Mouse (Mus musculus) hindbrain, embryonic 13.5 days (tissue): Measurements from ENCODE around the gene Mycbp2. TPM values are rescaled to one million over a fixed set of nuclear protein-coding genes. Genes with fewer than 3 reads are reported as not detected.

Source experiments
- ATAC-seq: fragments of 200-750 bp; cut with Nextera tagmentation; 2 replicates; pipeline ENCODE4 v1.8.0; 2017; ENCODE audit warnings: moderate TSS enrichment; ENCODE audit not compliant: low FRiP score
- H3K27ac ChIP-seq: fragments of 300-500 bp; sonication (generic); 2 replicates; pipeline ENCODE4 v1.5.1; 2015; ENCODE audit warnings: inconsistent platforms, mild to moderate bottlenecking, moderate library complexity
- H3K27me3 ChIP-seq: fragments of 300-500 bp; sonication (generic); 2 replicates; pipeline ENCODE4 v1.6.1; 2015; ENCODE audit warnings: mild to moderate bottlenecking, inconsistent platforms
- H3K36me3 ChIP-seq: fragments of 300-500 bp; sonication (generic); 2 replicates; pipeline ENCODE4 v1.6.1; 2015; ENCODE audit warnings: mild to moderate bottlenecking, inconsistent platforms
- H3K4me1 ChIP-seq: fragments of 300-500 bp; sonication (generic); replicated peaks from 2 replicates; pipeline ENCODE4 v1.6.1; 2015; ENCODE audit warnings: inconsistent platforms
- H3K4me2 ChIP-seq: fragments of 300-500 bp; sonication (generic); 2 replicates; pipeline ENCODE4 v1.6.1; 2015; ENCODE audit warnings: inconsistent platforms, mild to moderate bottlenecking, moderate library complexity
- H3K4me3 ChIP-seq: fragments of 300-500 bp; sonication (generic); 2 replicates; pipeline ENCODE4 v1.5.1; 2015; ENCODE audit warnings: mild to moderate bottlenecking, inconsistent platforms
- H3K9ac ChIP-seq: fragments of 300-500 bp; sonication (generic); 2 replicates; pipeline ENCODE4 v1.6.1; 2015; ENCODE audit warnings: mild to moderate bottlenecking, inconsistent platforms
- H3K9me3 ChIP-seq: fragments of 300-500 bp; sonication (generic); 2 replicates; pipeline ENCODE4 v1.6.1; 2016; ENCODE audit warnings: inconsistent platforms
- WGBS: fragments of 180-500 bp; shearing (Covaris S2); methylation state at CpG from one replicate; pipeline ENCODE4 v1.1.7; 2015; 5-methylcytosine and 5-hydroxymethylcytosine counted together
- polyA plus RNA-seq: library from polyadenylated mRNA; unstranded; fragments of >200 nt; fragmentation: Nextera tagmentation; extraction: Ambion mirVana; gene quantifications from 2 replicates; pipeline ENCODE4 v1.2.1, GENCODE M21; 2015

Mycbp2 gene
- polyA plus RNA-seq, 1 experiment from 2014 or later: 54.6 TPM

DNA sequence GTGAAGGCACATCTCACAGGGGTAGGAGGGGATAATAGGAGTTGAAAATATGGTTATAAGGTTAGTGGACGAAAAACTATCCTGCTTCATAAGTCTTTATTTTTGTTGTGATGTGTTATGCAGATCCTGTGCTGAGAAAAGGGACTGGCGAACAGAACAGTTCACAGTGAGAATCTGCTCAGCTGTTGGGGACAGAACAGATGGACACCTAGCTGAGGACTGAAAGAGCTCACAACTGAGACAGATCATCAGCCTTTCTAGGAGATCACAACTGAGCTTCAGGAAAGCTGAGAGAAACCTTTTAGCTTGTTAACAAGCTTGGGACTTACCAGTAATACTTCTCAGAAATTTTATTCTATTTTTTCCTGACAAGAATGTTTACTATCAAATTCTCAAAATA is 92.3 kb downstream of the Mycbp2 start:
- H3K9ac ChIP-seq: no peak overlapping the region
- H3K4me3 ChIP-seq: no peak overlapping the region
- no peaks in the 10 kb centered on the region for H3K9me3 ChIP-seq
- H3K27me3 ChIP-seq: no peaks in the 10 kb centered on the region
- ATAC-seq: no peak
- no peak overlapping the region for H3K27ac ChIP-seq
- 92% methylated on average over 2 of the region's 2 CpGs for WGBS
- no peaks in the 10 kb centered on the region for H3K4me1 ChIP-seq
- H3K36me3 ChIP-seq: peaks cover 27% of the 10 kb centered on the region
- no peak overlapping the region for H3K4me2 ChIP-seq

DNA sequence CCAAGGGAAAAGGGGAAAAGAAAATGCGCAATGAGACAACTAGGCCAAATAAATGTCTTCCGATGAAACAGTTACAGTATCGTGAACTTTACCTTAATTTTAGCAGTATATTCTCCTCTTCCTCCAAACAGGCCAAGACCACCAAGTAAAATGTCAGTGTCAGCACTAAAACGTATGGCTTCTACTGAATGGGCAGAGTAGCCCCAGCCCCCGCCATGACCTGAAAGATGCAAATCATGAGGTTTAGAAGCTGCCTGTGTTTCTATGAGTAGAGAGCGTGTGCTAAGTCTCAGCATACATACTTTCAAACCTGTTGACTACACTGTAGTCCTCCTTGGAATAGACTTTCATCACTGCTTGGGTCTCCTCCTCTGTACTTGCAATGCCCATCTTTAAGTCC is 104.6 kb downstream of the Mycbp2 start:
- no peaks in the 10 kb centered on the region for H3K27me3 ChIP-seq
- H3K4me3 ChIP-seq: no peak overlapping the region
- no peaks in the 10 kb centered on the region for H3K4me1 ChIP-seq
- WGBS: 96% methylated on average over 6 of the region's 6 CpGs
- no peak overlapping the region for H3K4me2 ChIP-seq
- H3K36me3 ChIP-seq: peaks cover 30% of the 10 kb centered on the region
- no peaks in the 10 kb centered on the region for H3K9me3 ChIP-seq
- no peak overlapping the region for H3K27ac ChIP-seq
- ATAC-seq: no peak
- no peak overlapping the region for H3K9ac ChIP-seq

DNA sequence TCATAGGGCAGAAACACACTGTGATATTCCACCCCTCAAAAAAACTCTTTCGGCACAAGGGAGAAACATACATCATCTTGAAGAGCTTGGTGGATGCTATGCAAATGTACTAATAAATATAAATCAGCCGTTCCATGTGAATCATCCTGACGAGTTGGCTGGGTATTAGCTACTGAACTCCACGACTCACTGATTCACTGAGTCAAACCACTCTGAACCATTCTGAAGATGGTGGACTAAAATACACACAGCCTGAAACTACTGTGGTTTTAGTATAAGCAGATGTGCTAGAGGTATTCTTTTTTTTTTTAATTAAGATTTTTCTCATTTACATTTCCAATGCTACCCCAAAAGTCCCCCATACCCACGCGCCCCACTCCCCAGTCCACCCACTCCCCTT is 111.8 kb downstream of the Mycbp2 start:
- Histone ChIP-seq H3K4me1 (no peaks in the 10 kb centered on the region), H3K9me3 (no peaks in the 10 kb centered on the region), H3K27ac (no peak overlapping the region), H3K4me3 (no peak overlapping the region), H3K36me3 (peaks cover 16% of the 10 kb centered on the region), H3K27me3 (no peaks in the 10 kb centered on the region), H3K9ac (no peak overlapping the region), H3K4me2 (no peak overlapping the region)
- 95% methylated on average over 6 of the region's 6 CpGs for WGBS
- no peak for ATAC-seq

DNA sequence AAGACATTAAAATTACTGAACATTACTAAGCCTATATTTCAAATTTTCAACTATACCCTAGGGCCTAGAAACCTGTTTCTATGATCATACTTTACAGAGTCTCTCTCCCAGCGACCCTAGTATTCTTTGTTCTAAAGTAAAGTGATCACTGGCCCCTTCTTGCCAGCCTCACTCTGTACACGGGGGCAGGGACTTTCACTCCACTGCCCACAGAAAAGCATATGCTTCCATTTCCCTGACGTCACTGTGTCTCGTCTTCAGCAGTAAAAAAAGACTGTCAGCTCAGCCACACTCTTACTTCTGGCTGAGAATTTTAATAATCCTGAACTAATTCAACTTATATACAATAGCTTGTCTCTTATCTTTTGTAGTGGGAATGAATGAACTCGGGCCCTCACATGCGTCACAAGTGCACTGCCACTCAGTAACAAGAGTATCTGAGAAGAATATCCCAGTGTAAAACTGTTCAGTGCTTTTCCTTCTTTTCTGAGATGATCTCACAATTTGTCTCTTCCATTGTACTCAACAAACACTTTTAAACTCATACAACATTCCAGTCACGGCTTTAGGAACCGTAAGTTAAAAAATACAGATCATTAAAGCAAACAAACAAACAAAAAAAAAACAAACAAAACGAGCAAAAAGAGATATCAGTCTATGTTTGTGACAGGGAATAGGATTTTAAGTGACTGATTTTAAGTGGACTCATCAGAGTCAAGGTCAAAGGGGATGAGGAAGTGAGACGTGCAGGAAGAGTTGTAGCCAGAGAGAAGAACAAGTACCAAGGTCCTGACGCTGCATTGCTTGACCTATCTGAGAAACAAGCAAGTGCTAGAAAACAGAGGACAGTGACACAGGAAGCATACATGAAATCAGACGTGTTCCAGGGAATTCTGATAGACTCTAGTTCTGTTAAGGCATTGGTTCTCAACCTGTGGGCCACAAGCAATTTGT is 112.7 kb downstream of the Mycbp2 start:
- no peak overlapping the region for H3K4me3 ChIP-seq
- 52% methylated on average over 12 of the region's 12 CpGs for WGBS
- ATAC-seq: no peak

GRCm38 (mm10) chr14:103222356-103222755 is 124.3 kb downstream of the Mycbp2 start:
- H3K9me3 ChIP-seq: no peaks in the 10 kb centered on the region
- WGBS: 70% methylated on average over 2 of the region's 2 CpGs
- H3K36me3 ChIP-seq: peaks cover 61% of the 10 kb centered on the region
- H3K4me3 ChIP-seq: no peak overlapping the region
- H3K4me1 ChIP-seq: no peaks in the 10 kb centered on the region
- no peak overlapping the region for H3K9ac ChIP-seq
- no peaks in the 10 kb centered on the region for H3K27me3 ChIP-seq
- ATAC-seq: no peak
- no peak overlapping the region for H3K4me2 ChIP-seq
- no peak overlapping the region for H3K27ac ChIP-seq

More for the DNA sequence above, 112.7 kb downstream of the Mycbp2 start:
- Histone ChIP-seq H3K27me3 (no peaks in the 10 kb centered on the region), H3K27ac (no peak overlapping the region), H3K36me3 (peaks cover 19% of the 10 kb centered on the region), H3K9me3 (no peaks in the 10 kb centered on the region), H3K4me2 (no peak overlapping the region), H3K4me1 (no peaks in the 10 kb centered on the region), H3K9ac (no peak overlapping the region)

GRCm38 (mm10) chr14:103221751-103222150 is 124.9 kb downstream of the Mycbp2 start:
- Histone ChIP-seq H3K9me3 (no peaks in the 10 kb centered on the region), H3K4me1 (no peaks in the 10 kb centered on the region), H3K4me3 (no peak overlapping the region), H3K4me2 (no peak overlapping the region), H3K36me3 (peaks cover 61% of the 10 kb centered on the region), H3K27me3 (no peaks in the 10 kb centered on the region), H3K9ac (no peak overlapping the region), H3K27ac (no peak overlapping the region)
- WGBS: 87% methylated on average over 3 of the region's 3 CpGs
- no peak for ATAC-seq

- Histone ChIP-seq H3K27me3 (no peaks in the 10 kb centered on the region), H3K9ac (no peak overlapping the region), H3K4me2 (no peak overlapping the region), H3K27ac (no peak overlapping the region), H3K9me3 (no peaks in the 10 kb centered on the region), H3K4me1 (no peaks in the 10 kb centered on the region), H3K36me3 (peaks cover 53% of the 10 kb centered on the region), H3K4me3 (no peak overlapping the region)
- 79% methylated on average over 3 of the region's 3 CpGs for whole genome bisulfite sequencing
- ATAC-seq: no peak
Observed at GRCm38 (mm10) chr14:103216331-103216730, 130.3 kb downstream of the Mycbp2 start.

DNA sequence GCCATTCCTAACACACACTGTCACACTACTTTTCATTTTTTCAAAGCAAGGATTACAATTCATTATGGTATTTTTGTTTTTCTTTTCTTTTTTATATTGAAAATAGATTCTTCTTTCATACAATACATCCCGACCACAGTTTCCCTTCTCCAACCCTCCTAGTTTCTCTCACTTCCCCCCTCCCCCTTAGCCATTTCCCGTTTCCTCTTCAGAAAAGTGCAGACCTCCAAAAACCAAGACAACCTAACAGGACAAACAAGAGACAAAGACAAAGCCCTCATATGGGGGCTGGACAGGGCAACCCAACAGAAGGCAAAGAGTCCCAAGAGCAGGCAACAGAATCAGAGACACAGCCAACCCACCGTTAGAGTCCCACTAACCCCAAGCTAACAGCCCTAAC is 160.0 kb downstream of the Mycbp2 start:
- Histone ChIP-seq H3K4me2 (no peak overlapping the region), H3K9me3 (no peaks in the 10 kb centered on the region), H3K4me3 (no peak overlapping the region), H3K36me3 (peaks cover 69% of the 10 kb centered on the region), H3K9ac (no peak overlapping the region), H3K4me1 (no peaks in the 10 kb centered on the region), H3K27me3 (no peaks in the 10 kb centered on the region), H3K27ac (no peak overlapping the region)
- no peak for ATAC-seq
- 88% methylated on average over 3 of the region's 3 CpGs for WGBS

DNA sequence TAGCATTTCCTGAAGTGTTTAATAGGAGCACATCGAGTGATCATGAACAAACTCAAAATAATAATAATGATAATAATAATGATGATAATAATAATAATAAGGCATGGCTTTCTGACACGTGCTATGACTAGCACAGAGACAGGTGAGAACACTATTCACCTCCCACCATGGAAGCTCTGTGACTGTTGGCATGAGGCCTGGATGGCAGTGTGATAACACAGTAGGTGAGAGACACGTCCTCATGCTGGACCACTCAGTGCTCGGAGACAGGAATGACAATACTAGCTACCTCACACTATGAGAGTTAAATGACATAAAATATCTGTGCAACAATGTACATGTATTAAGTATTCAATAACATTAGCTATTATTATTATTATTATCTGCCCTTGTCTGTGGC is 160.5 kb downstream of the Mycbp2 start:
- Histone ChIP-seq H3K36me3 (peaks cover 66% of the 10 kb centered on the region), H3K27me3 (no peaks in the 10 kb centered on the region), H3K9me3 (no peaks in the 10 kb centered on the region), H3K9ac (no peak overlapping the region), H3K4me1 (no peaks in the 10 kb centered on the region), H3K27ac (no peak overlapping the region), H3K4me3 (no peak overlapping the region), H3K4me2 (no peak overlapping the region)
- 96% methylated on average over 4 of the region's 4 CpGs for WGBS
- no peak for ATAC-seq

DNA sequence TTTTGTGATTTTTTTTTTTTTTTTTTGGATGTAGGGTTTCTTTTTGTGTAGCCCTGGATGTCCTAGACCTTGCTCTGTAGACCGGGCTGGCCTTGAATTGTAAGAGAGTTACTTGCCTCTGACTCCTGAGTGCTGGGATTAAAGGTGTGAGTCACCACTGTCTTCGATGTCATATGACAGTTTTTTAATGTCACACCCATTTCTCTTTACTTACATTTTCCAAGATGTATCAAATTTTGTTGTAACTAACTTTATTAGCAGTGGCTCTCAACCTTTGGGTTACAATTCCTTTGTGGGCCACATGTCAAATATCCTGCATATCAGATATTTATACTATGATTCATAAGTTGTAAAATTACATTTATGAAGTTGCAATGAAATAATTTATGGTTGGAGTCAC is 166.5 kb downstream of the Mycbp2 start:
- H3K27me3 ChIP-seq: no peaks in the 10 kb centered on the region
- WGBS: 89% methylated on average over 2 of the region's 2 CpGs
- no peak overlapping the region for H3K9ac ChIP-seq
- H3K4me2 ChIP-seq: no peak overlapping the region
- H3K36me3 ChIP-seq: peaks cover 22% of the 10 kb centered on the region
- no peak for ATAC-seq
- no peak overlapping the region for H3K4me3 ChIP-seq
- H3K9me3 ChIP-seq: no peaks in the 10 kb centered on the region
- no peaks in the 10 kb centered on the region for H3K4me1 ChIP-seq
- H3K27ac ChIP-seq: no peak overlapping the region

GRCm38 (mm10) chr14:103162923-103163322 is 183.7 kb downstream of the Mycbp2 start:
- Histone ChIP-seq H3K4me2 (no peak overlapping the region), H3K4me3 (no peak overlapping the region), H3K27me3 (no peaks in the 10 kb centered on the region), H3K9me3 (no peaks in the 10 kb centered on the region), H3K27ac (no peak overlapping the region), H3K4me1 (no peaks in the 10 kb centered on the region), H3K36me3 (peaks cover 31% of the 10 kb centered on the region), H3K9ac (no peak overlapping the region)
- no peak for ATAC-seq
- 82% methylated on average over 5 of the region's 5 CpGs for WGBS

- no peak overlapping the region for H3K27ac ChIP-seq
- peaks cover 52% of the 10 kb centered on the region for H3K36me3 ChIP-seq
- no peaks in the 10 kb centered on the region for H3K27me3 ChIP-seq
- no peaks in the 10 kb centered on the region for H3K9me3 ChIP-seq
- 90% methylated on average over 7 of the region's 7 CpGs for WGBS
- no peaks in the 10 kb centered on the region for H3K4me1 ChIP-seq
- no peak overlapping the region for H3K4me3 ChIP-seq
- no peak overlapping the region for H3K9ac ChIP-seq
- no peak for ATAC-seq
- H3K4me2 ChIP-seq: no peak overlapping the region
Observed at GRCm38 (mm10) chr14:103155685-103156084, 190.9 kb downstream of the Mycbp2 start.

GRCm38 (mm10) chr14:103150139-103150538 is 196.5 kb downstream of the Mycbp2 start:
- H3K4me3 ChIP-seq: no peak overlapping the region
- H3K9me3 ChIP-seq: no peaks in the 10 kb centered on the region
- H3K9ac ChIP-seq: no peak overlapping the region
- no peak overlapping the region for H3K27ac ChIP-seq
- H3K27me3 ChIP-seq: no peaks in the 10 kb centered on the region
- H3K4me1 ChIP-seq: no peaks in the 10 kb centered on the region
- peaks cover 64% of the 10 kb centered on the region for H3K36me3 ChIP-seq
- 94% methylated on average over 5 of the region's 5 CpGs for whole genome bisulfite sequencing
- ATAC-seq: no peak
- no peak overlapping the region for H3K4me2 ChIP-seq
